Mouse (Mus musculus): ENCODE results near the gene Mef2a.

DNA sequence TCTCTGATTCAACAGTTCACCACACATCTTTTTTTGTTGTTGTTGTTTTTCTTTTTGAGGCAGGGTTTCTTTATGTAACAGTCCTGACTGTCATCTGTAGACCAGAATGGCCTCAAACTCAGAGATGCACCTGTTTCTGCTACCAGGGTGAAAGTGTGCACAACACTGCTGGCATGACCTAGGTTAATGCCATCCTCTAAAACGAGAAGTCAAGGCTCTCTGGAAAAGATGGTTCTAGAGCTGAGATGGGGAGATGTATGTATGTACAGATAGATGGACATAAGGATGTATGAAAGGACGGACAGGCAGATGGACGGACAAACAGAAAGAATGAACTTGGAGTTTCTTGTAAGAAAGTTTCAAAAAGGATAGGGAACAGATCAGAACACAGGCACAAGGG lies 12.1 kb downstream of the Mef2a start:
- TF ChIP-seq CTCF (IDR thresholded peaks at IDR 0.05; ENCODE audit: extremely low read depth, insufficient read depth, low read length) = no peak
- TF ChIP-seq POLR2A (IDR thresholded peaks at IDR 0.05; ENCODE audit: extremely low read depth, insufficient read depth, low read length) = no peak

All from cortical plate, adult 2 months (tissue).